Mouse (Mus musculus) layer of hippocampus, adult 2 months (tissue): ENCODE results near the gene Rp9. TPM values are rescaled to one million over a fixed set of nuclear protein-coding genes. Genes with fewer than 3 reads are reported as not detected.
A peak's percentile ranks its signal among the peaks of the same experiment; 100 is the strongest.
"Not testable (repeated sequence)": the region's sequence is repeated elsewhere in the genome, so short reads cannot be mapped to it uniquely, and the experiment has no call there.

Source experiments
- DNase-seq, 2 experiments: peaks; one replicate each; pipeline ENCODE4 v3.0.0; 2022; ENCODE audit warnings: low spot score in 2 of 2
- H3K27ac ChIP-seq: fragments of 200-600 bp; 2 replicates; pipeline ENCODE4 v1.8.1; 2022
- H3K4me3 ChIP-seq: fragments of 200-600 bp; 2 replicates; pipeline ENCODE4 v1.8.1; 2022; ENCODE audit warnings: mild to moderate bottlenecking
- CTCF ChIP-seq: fragments of 200-600 bp; conservative IDR thresholded peaks from 2 replicates; pipeline ENCODE4 v1.8.1; 2022; ENCODE audit warnings: antibody characterized with exemption, mild to moderate bottlenecking, moderate library complexity
- total RNA-seq, 2 experiments: library from RNA; stranded (reverse); gene quantifications; 2 replicates each; pipeline ENCODE4 v1.2.3; 2021

Gene Rp9
- total RNA-seq, 2 experiments from 2014 or later = 34.3 to 34.5 TPM

GRCm38 (mm10) chr9:22405414-22405813, 64.1 kb downstream of the Rp9 start:
- TF ChIP-seq CTCF = no peak

GRCm38 (mm10) chr9:22403501-22403900, 66.0 kb downstream of the Rp9 start:
- not testable (repeated sequence) for DNase-seq, H3K27ac ChIP-seq, H3K4me3 ChIP-seq

More at GRCm38 (mm10) chr9:22405414-22405813, 64.1 kb downstream of the Rp9 start:
- DNase-seq = no peak
- no peak overlapping the region for H3K4me3 ChIP-seq
- no peak overlapping the region for H3K27ac ChIP-seq

- no peak for TF ChIP-seq CTCF
- no peak for DNase-seq
- H3K4me3 ChIP-seq = no peak overlapping the region
- no peak overlapping the region for H3K27ac ChIP-seq
Observed at GRCm38 (mm10) chr9:22402976-22403375, 66.6 kb downstream of the Rp9 start.

GRCm38 (mm10) chr9:22402001-22402400, 67.5 kb downstream of the Rp9 start:
- no peak overlapping the region for H3K4me3 ChIP-seq
- no peak for TF ChIP-seq CTCF
- DNase-seq = no peak
- H3K27ac ChIP-seq = no peak overlapping the region

GRCm38 (mm10) chr9:22399021-22399420, 70.5 kb downstream of the Rp9 start:
- H3K27ac ChIP-seq = no peak overlapping the region
- DNase-seq = no peak
- H3K4me3 ChIP-seq = no peak overlapping the region
- TF ChIP-seq CTCF = no peak

GRCm38 (mm10) chr9:22394725-22395124, 74.8 kb downstream of the Rp9 start:
- Histone ChIP-seq H3K4me3 (no peak overlapping the region), H3K27ac (no peak overlapping the region)
- no peak for DNase-seq
- TF ChIP-seq CTCF = no peak

- no peak for DNase-seq
- H3K4me3 ChIP-seq = no peak overlapping the region
- no peak overlapping the region for H3K27ac ChIP-seq
- TF ChIP-seq CTCF = no peak
Observed at GRCm38 (mm10) chr9:22390390-22390789, 79.2 kb downstream of the Rp9 start.

GRCm38 (mm10) chr9:22389736-22390245, 79.8 kb downstream of the Rp9 start:
- Histone ChIP-seq H3K4me3 (no peak overlapping the region; the same call in 1 of the 2 replicates), H3K27ac (peak overlapping the region; percentile 94)
- DNase-seq = no peak
- TF ChIP-seq CTCF = no peak

GRCm38 (mm10) chr9:22389021-22389476, 80.5 kb downstream of the Rp9 start, which contains the start of gene Anln:
Anln (minus strand) TSS chr9:22389188.
- H3K4me3 ChIP-seq = peak within 1 kb of the TSS; percentile 74
- 0 out of 2 replicates have a peak, but pooled peaks have one; percentile 31 for TF ChIP-seq CTCF
- H3K27ac ChIP-seq = peak within 1 kb of the TSS; percentile 94
- DNase-seq = peak; percentile 82 to 84

- no peak overlapping the region for H3K27ac ChIP-seq
- no peak for TF ChIP-seq CTCF
- DNase-seq = no peak
- H3K4me3 ChIP-seq = peak overlapping the region; percentile 74
Observed at GRCm38 (mm10) chr9:22388401-22388980, 81.1 kb downstream of the Rp9 start.

- Histone ChIP-seq H3K4me3 (no peak overlapping the region), H3K27ac (no peak overlapping the region)
- no peak for DNase-seq
- TF ChIP-seq CTCF = no peak
Observed at GRCm38 (mm10) chr9:22387901-22388300, 81.6 kb downstream of the Rp9 start.

- H3K4me3 ChIP-seq = no peak overlapping the region
- H3K27ac ChIP-seq = no peak overlapping the region
- no peak for TF ChIP-seq CTCF
- DNase-seq = no peak
Observed at GRCm38 (mm10) chr9:22385890-22386289, 83.7 kb downstream of the Rp9 start.

- peak; percentile 33 to 57 for DNase-seq
- H3K27ac ChIP-seq = peak overlapping the region; percentile 76
- peak overlapping the region; percentile 3; the same call in 1 of the 2 replicates for H3K4me3 ChIP-seq
- TF ChIP-seq CTCF = no peak
Observed at GRCm38 (mm10) chr9:22376086-22376485, 93.5 kb downstream of the Rp9 start.

GRCm38 (mm10) chr9:22372760-22373159, 96.8 kb downstream of the Rp9 start:
- Histone ChIP-seq H3K4me3 (no peak overlapping the region), H3K27ac (no peak overlapping the region)
- peak; percentile 53 for TF ChIP-seq CTCF
- no peak for DNase-seq
